Mouse (Mus musculus) left cerebral cortex, adult 8-10 months (tissue): Measurements from ENCODE around the gene Ethe1. TPM values are rescaled to one million over a fixed set of nuclear protein-coding genes. Genes with fewer than 3 reads are reported as not detected.
A peak's percentile ranks its signal among the peaks of the same experiment; 100 is the strongest.

ENCODE experiments used
- DNase-seq, 2 experiments: peaks; one replicate each; pipeline ENCODE4 v3.0.0; 2022; ENCODE audit warnings: low spot score in 2 of 2
- total RNA-seq, 4 experiments: library from RNA; stranded (reverse); gene quantifications; 2 replicates each; pipeline ENCODE4 v1.2.4; 2022

Ethe1 gene
- total RNA-seq, 4 experiments from 2014 or later: 13.3 to 16.0 (median 15.1) TPM

GRCm38 (mm10) chr7:24574224-24574796, 13.0 kb upstream of the Ethe1 start:
- DNase-seq: no peak

GRCm38 (mm10) chr7:24577811-24578210, 9.5 kb upstream of the Ethe1 start:
- no peak for DNase-seq

- DNase-seq: no peak
Observed at GRCm38 (mm10) chr7:24584876-24585275, 2.5 kb upstream of the Ethe1 start.

- DNase-seq: no peak
Observed at GRCm38 (mm10) chr7:24585995-24586394, 1.3 kb upstream of the Ethe1 start.

GRCm38 (mm10) chr7:24586828-24587227, 515 bp upstream of the Ethe1 start:
- no peak for DNase-seq

- DNase-seq: no peak
Observed at GRCm38 (mm10) chr7:24588336-24588735, 993 bp downstream of the Ethe1 start.

- DNase-seq: no peak
Observed at GRCm38 (mm10) chr7:24591735-24592134, 4.4 kb downstream of the Ethe1 start.

- DNase-seq: no peak
Observed at GRCm38 (mm10) chr7:24592163-24592562, 4.8 kb downstream of the Ethe1 start.

- DNase-seq: no peak
Observed at GRCm38 (mm10) chr7:24592781-24593180, 5.4 kb downstream of the Ethe1 start.

GRCm38 (mm10) chr7:24593621-24594308, 6.4 kb downstream of the Ethe1 start:
- peak in 1 of 2 experiments; percentile 32 for DNase-seq

- DNase-seq: no peak
Observed at GRCm38 (mm10) chr7:24594309-24594803, 7.0 kb downstream of the Ethe1 start.

- DNase-seq: no peak
Observed at GRCm38 (mm10) chr7:24595464-24595863, 8.1 kb downstream of the Ethe1 start.

- DNase-seq: no peak
Observed at GRCm38 (mm10) chr7:24598121-24598520, 10.8 kb downstream of the Ethe1 start.

GRCm38 (mm10) chr7:24599211-24600067, 12.1 kb downstream of the Ethe1 start:
- DNase-seq: no peak

GRCm38 (mm10) chr7:24600941-24601597, 13.7 kb downstream of the Ethe1 start:
- DNase-seq: peak; percentile 88

GRCm38 (mm10) chr7:24605561-24605960, 18.2 kb downstream of the Ethe1 start:
- no peak for DNase-seq

GRCm38 (mm10) chr7:24606046-24606445, 18.7 kb downstream of the Ethe1 start:
- no peak for DNase-seq

- DNase-seq: no peak
Observed at GRCm38 (mm10) chr7:24608017-24608416, 20.7 kb downstream of the Ethe1 start.

GRCm38 (mm10) chr7:24608561-24608960, 21.2 kb downstream of the Ethe1 start:
- no peak for DNase-seq

- no peak for DNase-seq
Observed at GRCm38 (mm10) chr7:24610144-24610878, 23.0 kb downstream of the Ethe1 start, which contains the start of gene Phldb3. TSS of gene Phldb3 (plus strand) at chr7:24610763.
